Mouse (Mus musculus): Measurements from ENCODE around the gene Olfr547. TPM values are rescaled to one million over a fixed set of nuclear protein-coding genes. Genes with fewer than 3 reads are reported as not detected.

The Olfr547 gene
- total RNA-seq, 2 experiments from 2014 or later, result not detected

DNA sequence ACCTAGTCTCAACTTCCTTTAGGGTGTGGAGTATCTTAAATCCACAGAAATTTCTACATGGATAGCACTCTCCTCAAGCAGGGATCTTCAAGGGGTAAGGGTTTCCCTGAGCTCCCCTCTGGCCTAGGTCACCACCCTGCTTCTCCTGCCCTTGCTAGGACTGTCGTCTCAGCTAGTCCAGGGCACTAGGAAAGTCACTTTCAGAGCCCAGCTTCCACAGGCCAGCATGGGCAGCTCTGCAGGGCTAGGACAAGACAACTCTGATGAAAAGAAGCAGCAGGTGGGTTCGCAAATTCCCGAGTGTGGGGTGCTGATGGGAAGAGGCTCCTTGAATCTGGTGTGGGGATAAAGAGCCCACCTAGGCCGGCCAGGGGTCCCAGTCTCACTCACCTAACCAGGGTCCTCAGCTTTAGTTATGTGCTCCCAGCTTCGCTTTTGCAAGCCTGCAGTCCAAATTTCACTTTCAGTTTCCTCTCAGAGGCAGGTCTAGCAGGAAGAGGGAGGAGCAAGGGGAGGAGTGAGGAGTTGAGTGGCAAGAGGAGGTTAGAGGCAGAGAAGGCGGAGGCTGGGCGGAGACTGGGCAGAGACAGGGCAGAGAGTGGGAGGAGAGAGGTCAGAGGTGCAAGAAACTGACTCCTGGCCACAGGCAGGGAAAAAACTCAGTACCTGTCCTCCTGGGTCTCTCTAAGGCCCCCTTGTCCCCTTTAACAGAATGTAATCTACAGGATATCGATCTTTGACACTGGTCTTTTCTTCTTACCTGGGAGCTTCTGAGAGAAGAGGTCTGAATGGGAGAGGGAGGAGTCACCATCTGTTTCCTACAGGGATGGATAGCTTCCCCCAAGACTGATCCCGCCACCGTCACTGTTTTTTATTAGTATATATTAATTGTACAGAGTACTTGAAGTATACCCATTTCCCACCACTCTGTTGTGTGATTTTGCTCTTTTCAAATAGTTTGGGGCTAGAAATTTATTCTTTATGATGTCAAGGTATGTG is 30.7 kb downstream of the Olfr547 start, which contains the start of gene Trim21:
Trim21 (minus strand) TSS at position 488 of the 999 bp plus-strand sequence.
- peak; percentile 100 for ATAC-seq (replicated peaks; ENCODE audit: low FRiP score, poor library complexity, severe bottlenecking)

DNA sequence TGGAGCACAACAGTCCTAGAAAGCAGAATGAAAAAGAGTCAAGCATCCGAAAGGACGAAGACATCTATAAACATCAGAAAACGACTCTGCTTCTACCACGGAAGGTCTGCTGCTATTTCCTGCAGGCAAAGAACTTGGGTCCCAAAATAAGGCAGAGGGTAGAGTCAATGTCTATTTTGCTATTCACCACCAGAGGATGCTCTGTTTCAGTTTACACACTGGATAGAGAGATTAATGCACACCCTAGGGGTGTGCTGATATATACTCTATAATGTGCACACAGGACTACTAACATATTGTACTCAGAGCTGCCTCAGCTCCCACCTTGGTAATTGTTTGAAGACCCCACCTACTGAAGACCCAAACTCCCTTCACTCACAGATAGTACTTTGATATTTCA is 31.7 kb downstream of the Olfr547 start:
- ATAC-seq (replicated peaks; ENCODE audit: low FRiP score, poor library complexity, severe bottlenecking), result no peak

DNA sequence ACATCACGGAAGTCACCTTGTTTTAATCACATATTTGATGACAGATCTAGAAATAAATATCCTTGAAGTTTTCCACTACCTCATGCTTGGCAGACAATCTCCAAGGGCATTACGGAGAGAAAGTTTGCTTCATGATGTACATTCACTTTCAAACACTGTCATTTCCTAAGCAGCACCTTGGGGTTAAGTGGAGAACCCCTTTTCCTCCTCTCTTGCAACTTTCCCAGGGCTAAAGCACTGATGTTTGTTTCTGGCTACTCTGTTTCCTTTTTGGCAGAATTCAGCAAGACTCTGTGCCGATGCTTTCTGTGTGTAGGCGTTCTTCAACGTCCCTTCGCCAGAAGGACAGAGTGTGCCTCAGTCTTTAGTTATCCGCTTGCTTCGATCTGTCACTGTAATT is 36.6 kb downstream of the Olfr547 start, which contains the start of gene Olfr550:
Olfr550 (plus strand) TSS at position 301 of the 400 bp plus-strand sequence.
- no peak for ATAC-seq (replicated peaks; ENCODE audit: low FRiP score, poor library complexity, severe bottlenecking)

DNA sequence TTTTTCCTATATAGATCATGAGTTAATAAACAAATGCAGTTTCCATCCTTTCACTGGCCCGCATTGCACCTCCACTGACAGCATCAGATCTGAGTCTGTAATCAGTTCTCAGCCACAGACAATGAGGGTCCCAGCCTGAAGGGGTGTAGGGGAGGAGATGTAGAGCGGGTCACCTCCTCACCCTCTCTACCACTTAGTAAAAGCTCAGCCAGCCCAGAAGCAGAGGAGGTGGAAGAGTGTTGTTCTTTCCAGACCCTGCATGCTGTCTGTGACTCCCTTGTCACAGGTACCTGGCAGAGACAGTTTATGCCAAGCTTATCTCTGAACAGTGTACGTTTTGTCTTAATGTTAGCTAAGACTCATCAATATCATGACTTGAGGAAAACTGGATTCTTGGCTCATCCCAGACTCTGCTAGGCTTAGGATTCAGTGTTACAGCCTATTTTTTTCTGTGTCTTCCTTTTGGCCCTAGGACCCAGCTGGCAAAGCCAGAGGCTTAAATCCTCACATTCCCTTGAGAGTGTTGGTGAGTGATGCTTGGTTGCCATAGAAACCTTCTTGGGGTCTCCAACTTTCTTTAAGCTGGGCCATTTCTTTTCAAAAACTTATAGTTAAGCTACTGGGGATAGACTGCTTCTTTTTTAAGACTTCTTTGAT is 38.8 kb downstream of the Olfr547 start:
- ATAC-seq (replicated peaks; ENCODE audit: low FRiP score, poor library complexity, severe bottlenecking), result no peak

DNA sequence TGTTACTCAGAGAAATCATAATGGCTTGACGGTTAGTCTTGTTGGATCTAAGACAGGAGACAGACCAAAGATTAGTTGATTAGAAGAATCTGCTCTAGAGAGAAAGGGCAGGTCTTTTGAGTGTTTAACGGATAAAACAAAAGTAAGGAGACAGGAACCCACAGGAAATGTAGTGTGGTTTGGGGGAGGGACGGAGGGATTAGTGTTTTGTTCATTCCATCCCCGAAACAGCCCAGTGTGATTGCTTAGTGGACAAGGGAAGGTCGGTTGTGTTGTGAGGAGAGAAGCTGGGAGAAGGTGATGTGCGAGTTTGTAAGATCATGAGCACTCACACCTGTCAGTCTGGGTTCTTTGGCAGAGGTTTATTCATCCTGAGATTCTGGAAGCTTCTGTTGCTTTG is 41.4 kb downstream of the Olfr547 start:
- no peak for ATAC-seq (replicated peaks; ENCODE audit: low FRiP score, poor library complexity, severe bottlenecking)

Other genes with a start within 250 kb of the Olfr547 start
- gene Rrm1, start 93.1 kb upstream of the Olfr547 start, total RNA-seq (2015; ENCODE audit: low replicate concordance), result 85.7 and 133 TPM in 2 replicates
- gene Rrm1, start 93.1 kb upstream of the Olfr547 start, total RNA-seq (2017; ENCODE audit: low replicate concordance), result 265 and 267 TPM in 2 replicates
- gene Olfr543, start 53.1 kb upstream of the Olfr547 start, total RNA-seq (2015; ENCODE audit: low replicate concordance), result not detected in 2 replicates
- not detected in 2 replicates for gene Olfr543, start 53.1 kb upstream of the Olfr547 start, total RNA-seq (2017; ENCODE audit: low replicate concordance)
- not detected in 2 replicates for gene Olfr544, start 46.4 kb upstream of the Olfr547 start, total RNA-seq (2015; ENCODE audit: low replicate concordance)
- gene Olfr544, start 46.4 kb upstream of the Olfr547 start, total RNA-seq (2017; ENCODE audit: low replicate concordance), result not detected in 2 replicates
- gene Olfr545, start 35.2 kb upstream of the Olfr547 start, total RNA-seq (2015; ENCODE audit: low replicate concordance), result not detected in 2 replicates
- gene Olfr545, start 35.2 kb upstream of the Olfr547 start, total RNA-seq (2017; ENCODE audit: low replicate concordance), result not detected in 2 replicates
- gene Olfr548-ps1, start 6.1 kb downstream of the Olfr547 start, total RNA-seq (2015; ENCODE audit: low replicate concordance), result not detected in 2 replicates
- not detected in 2 replicates for gene Olfr548-ps1, start 6.1 kb downstream of the Olfr547 start, total RNA-seq (2017; ENCODE audit: low replicate concordance)
- gene Olfr549, start 15.1 kb downstream of the Olfr547 start, total RNA-seq (2015; ENCODE audit: low replicate concordance), result not detected in 2 replicates
- gene Olfr549, start 15.1 kb downstream of the Olfr547 start, total RNA-seq (2017; ENCODE audit: low replicate concordance), result not detected in 2 replicates
- gene Trim21, start 30.7 kb downstream of the Olfr547 start, total RNA-seq (2015; ENCODE audit: low replicate concordance), result 6.9 and 25.9 TPM in 2 replicates
- gene Trim21, start 30.7 kb downstream of the Olfr547 start, total RNA-seq (2017; ENCODE audit: low replicate concordance), result 37.5 and 50.2 TPM in 2 replicates
- not detected in 2 replicates for gene Olfr550, start 36.7 kb downstream of the Olfr547 start, total RNA-seq (2015; ENCODE audit: low replicate concordance)
- not detected in 2 replicates for gene Olfr550, start 36.7 kb downstream of the Olfr547 start, total RNA-seq (2017; ENCODE audit: low replicate concordance)
- not detected in 2 replicates for gene Olfr551, start 57.1 kb downstream of the Olfr547 start, total RNA-seq (2015; ENCODE audit: low replicate concordance)
- not detected in 2 replicates for gene Olfr551, start 57.1 kb downstream of the Olfr547 start, total RNA-seq (2017; ENCODE audit: low replicate concordance)
- not detected in 2 replicates for gene Olfr552, start 63.0 kb downstream of the Olfr547 start, total RNA-seq (2015; ENCODE audit: low replicate concordance)
- gene Olfr552, start 63.0 kb downstream of the Olfr547 start, total RNA-seq (2017; ENCODE audit: low replicate concordance), result not detected in 2 replicates
- not detected in 2 replicates for gene Olfr553, start 83.5 kb downstream of the Olfr547 start, total RNA-seq (2015; ENCODE audit: low replicate concordance)
- not detected in 2 replicates for gene Olfr553, start 83.5 kb downstream of the Olfr547 start, total RNA-seq (2017; ENCODE audit: low replicate concordance)
- not detected in 2 replicates for gene Olfr554, start 103.7 kb downstream of the Olfr547 start, total RNA-seq (2015; ENCODE audit: low replicate concordance)
- not detected in 2 replicates for gene Olfr554, start 103.7 kb downstream of the Olfr547 start, total RNA-seq (2017; ENCODE audit: low replicate concordance)
- not detected in 2 replicates for gene Olfr555, start 124.1 kb downstream of the Olfr547 start, total RNA-seq (2015; ENCODE audit: low replicate concordance)
- not detected in 2 replicates for gene Olfr555, start 124.1 kb downstream of the Olfr547 start, total RNA-seq (2017; ENCODE audit: low replicate concordance)
- not detected in 2 replicates for gene Olfr556, start 130.2 kb downstream of the Olfr547 start, total RNA-seq (2015; ENCODE audit: low replicate concordance)
- gene Olfr556, start 130.2 kb downstream of the Olfr547 start, total RNA-seq (2017; ENCODE audit: low replicate concordance), result not detected in 2 replicates
- gene Trim68, start 152.6 kb downstream of the Olfr547 start, total RNA-seq (2015; ENCODE audit: low replicate concordance), result not detected in 2 replicates
- gene Trim68, start 152.6 kb downstream of the Olfr547 start, total RNA-seq (2017; ENCODE audit: low replicate concordance), result 0.51 TPM in 1 of 2 replicates, not detected in the other
- gene Olfr557, start 161.2 kb downstream of the Olfr547 start, total RNA-seq (2015; ENCODE audit: low replicate concordance), result not detected in 2 replicates
- gene Olfr557, start 161.2 kb downstream of the Olfr547 start, total RNA-seq (2017; ENCODE audit: low replicate concordance), result not detected in 2 replicates
- not detected in 2 replicates for gene Olfr558, start 167.5 kb downstream of the Olfr547 start, total RNA-seq (2015; ENCODE audit: low replicate concordance)
- gene Olfr558, start 167.5 kb downstream of the Olfr547 start, total RNA-seq (2017; ENCODE audit: low replicate concordance), result not detected in 2 replicates
- gene Olfr33, start 184.3 kb downstream of the Olfr547 start, total RNA-seq (2015; ENCODE audit: low replicate concordance), result not detected in 2 replicates
- gene Olfr33, start 184.3 kb downstream of the Olfr547 start, total RNA-seq (2017; ENCODE audit: low replicate concordance), result not detected in 2 replicates
- not detected in 2 replicates for gene Olfr559, start 192.7 kb downstream of the Olfr547 start, total RNA-seq (2015; ENCODE audit: low replicate concordance)
- gene Olfr559, start 192.7 kb downstream of the Olfr547 start, total RNA-seq (2017; ENCODE audit: low replicate concordance), result not detected in 2 replicates
- gene Olfr560, start 224.6 kb downstream of the Olfr547 start, total RNA-seq (2015; ENCODE audit: low replicate concordance), result not detected in 2 replicates
- not detected in 2 replicates for gene Olfr560, start 224.6 kb downstream of the Olfr547 start, total RNA-seq (2017; ENCODE audit: low replicate concordance)
- gene Olfr78, start 224.7 kb downstream of the Olfr547 start, total RNA-seq (2015; ENCODE audit: low replicate concordance), result not detected in 2 replicates
- not detected in 2 replicates for gene Olfr78, start 224.7 kb downstream of the Olfr547 start, total RNA-seq (2017; ENCODE audit: low replicate concordance)
- not detected in 2 replicates for gene Olfr561, start 236.5 kb downstream of the Olfr547 start, total RNA-seq (2015; ENCODE audit: low replicate concordance)
- not detected in 2 replicates for gene Olfr561, start 236.5 kb downstream of the Olfr547 start, total RNA-seq (2017; ENCODE audit: low replicate concordance)

Data from erythroblast, adult 5-6 weeks (primary cell).